Mouse (Mus musculus): Measurements from ENCODE around the gene Olig1. TPM values are rescaled to one million over a fixed set of nuclear protein-coding genes. Genes with fewer than 3 reads are reported as not detected.

The Olig1 gene
- polyA plus RNA-seq (2012; rRNA removed) = 0.17 and 0.23 TPM in 2 replicates

GRCm38 (mm10) chr16:91269468-91270211, at the start of gene Olig1:
Gene Olig1 (plus strand): TSS chr16:91269772.
- no peaks in the 10 kb centered on the region for H3K4me1 ChIP-seq (ENCODE audit: control insufficient read depth, insufficient read depth, low read length)
- DNase-seq = peak; percentile 22
- no peaks in the 10 kb centered on the region for H3K36me3 ChIP-seq (ENCODE audit: control insufficient read depth, insufficient read depth, low read length)
- H3K27me3 ChIP-seq (replicated peaks; ENCODE audit: control insufficient read depth, insufficient read depth, low read length) = peaks cover 4% of the 10 kb centered on the region
- H3K27ac ChIP-seq (ENCODE audit: insufficient read depth, low read depth, low read length) = no peak within 1 kb of the TSS
- TF ChIP-seq POLR2A (IDR thresholded peaks at IDR 0.05; ENCODE audit: low read depth, low read length) = no peak
- TF ChIP-seq CTCF (conservative IDR thresholded peaks at IDR 0.05; ENCODE audit: insufficient read depth, insufficient read length, low read depth, low read length) = no peak
- no peak within 1 kb of the TSS; the same call in 1 of the 2 replicates for H3K4me3 ChIP-seq (ENCODE audit: insufficient read depth, low read depth, low read length)
- WGBS = 2% methylated on average over 64 of the region's 64 CpGs

- Histone ChIP-seq H3K27ac (ENCODE audit: insufficient read depth, low read depth, low read length) (no peak overlapping the region), H3K4me1 (ENCODE audit: control insufficient read depth, insufficient read depth, low read length) (no peaks in the 10 kb centered on the region), H3K36me3 (ENCODE audit: control insufficient read depth, insufficient read depth, low read length) (no peaks in the 10 kb centered on the region), H3K4me3 (ENCODE audit: insufficient read depth, low read depth, low read length) (no peak overlapping the region), H3K27me3 (replicated peaks; ENCODE audit: control insufficient read depth, insufficient read depth, low read length) (peaks cover 14% of the 10 kb centered on the region)
- TF ChIP-seq CTCF (conservative IDR thresholded peaks at IDR 0.05; ENCODE audit: insufficient read depth, insufficient read length, low read depth, low read length) (no peak), POLR2A (IDR thresholded peaks at IDR 0.05; ENCODE audit: low read depth, low read length) (no peak)
- DNase-seq = no peak
- 2% methylated on average over 25 of the region's 25 CpGs for WGBS
Observed at GRCm38 (mm10) chr16:91222171-91222642, 47.4 kb upstream of the Olig1 start.

- H3K27me3 ChIP-seq (replicated peaks; ENCODE audit: control insufficient read depth, insufficient read depth, low read length) = peaks cover 16% of the 10 kb centered on the region
- TF ChIP-seq CTCF (conservative IDR thresholded peaks at IDR 0.05; ENCODE audit: insufficient read depth, insufficient read length, low read depth, low read length) = no peak
- no peak for TF ChIP-seq POLR2A (IDR thresholded peaks at IDR 0.05; ENCODE audit: low read depth, low read length)
- no peaks in the 10 kb centered on the region for H3K4me1 ChIP-seq (ENCODE audit: control insufficient read depth, insufficient read depth, low read length)
- H3K27ac ChIP-seq (ENCODE audit: insufficient read depth, low read depth, low read length) = no peak overlapping the region
- 3% methylated on average over 27 of the region's 27 CpGs for WGBS
- no peak for DNase-seq
- H3K36me3 ChIP-seq (ENCODE audit: control insufficient read depth, insufficient read depth, low read length) = no peaks in the 10 kb centered on the region
- H3K4me3 ChIP-seq (ENCODE audit: insufficient read depth, low read depth, low read length) = no peak overlapping the region
Observed at GRCm38 (mm10) chr16:91222643-91223271, 46.8 kb upstream of the Olig1 start.

- Histone ChIP-seq H3K4me3 (ENCODE audit: insufficient read depth, low read depth, low read length) (no peak overlapping the region), H3K27me3 (replicated peaks; ENCODE audit: control insufficient read depth, insufficient read depth, low read length) (peaks cover 16% of the 10 kb centered on the region), H3K36me3 (ENCODE audit: control insufficient read depth, insufficient read depth, low read length) (no peaks in the 10 kb centered on the region), H3K27ac (ENCODE audit: insufficient read depth, low read depth, low read length) (no peak overlapping the region), H3K4me1 (ENCODE audit: control insufficient read depth, insufficient read depth, low read length) (no peaks in the 10 kb centered on the region)
- TF ChIP-seq POLR2A (IDR thresholded peaks at IDR 0.05; ENCODE audit: low read depth, low read length) (no peak), CTCF (conservative IDR thresholded peaks at IDR 0.05; ENCODE audit: insufficient read depth, insufficient read length, low read depth, low read length) (no peak)
- DNase-seq = no peak
- 6% methylated on average over 35 of the region's 35 CpGs for WGBS
Observed at GRCm38 (mm10) chr16:91223327-91224067, 46.1 kb upstream of the Olig1 start.

GRCm38 (mm10) chr16:91224068-91224402, 45.5 kb upstream of the Olig1 start:
- H3K36me3 ChIP-seq (ENCODE audit: control insufficient read depth, insufficient read depth, low read length) = no peaks in the 10 kb centered on the region
- H3K4me3 ChIP-seq (ENCODE audit: insufficient read depth, low read depth, low read length) = no peak overlapping the region
- WGBS = 8% methylated on average over 10 of the region's 10 CpGs
- H3K27me3 ChIP-seq (replicated peaks; ENCODE audit: control insufficient read depth, insufficient read depth, low read length) = peaks cover 16% of the 10 kb centered on the region
- no peaks in the 10 kb centered on the region for H3K4me1 ChIP-seq (ENCODE audit: control insufficient read depth, insufficient read depth, low read length)
- TF ChIP-seq CTCF (conservative IDR thresholded peaks at IDR 0.05; ENCODE audit: insufficient read depth, insufficient read length, low read depth, low read length) (no peak), POLR2A (IDR thresholded peaks at IDR 0.05; ENCODE audit: low read depth, low read length) (no peak)
- DNase-seq = no peak
- no peak overlapping the region for H3K27ac ChIP-seq (ENCODE audit: insufficient read depth, low read depth, low read length)

- WGBS = 2% methylated on average over 26 of the region's 26 CpGs
- no peak for DNase-seq
- TF ChIP-seq CTCF (conservative IDR thresholded peaks at IDR 0.05; ENCODE audit: insufficient read depth, insufficient read length, low read depth, low read length) = no peak; the same call in 1 of the 2 replicates
- no peak for TF ChIP-seq POLR2A (IDR thresholded peaks at IDR 0.05; ENCODE audit: low read depth, low read length)
- Histone ChIP-seq H3K4me1 (ENCODE audit: control insufficient read depth, insufficient read depth, low read length) (no peaks in the 10 kb centered on the region), H3K36me3 (ENCODE audit: control insufficient read depth, insufficient read depth, low read length) (no peaks in the 10 kb centered on the region), H3K4me3 (ENCODE audit: insufficient read depth, low read depth, low read length) (no peak overlapping the region), H3K27me3 (replicated peaks; ENCODE audit: control insufficient read depth, insufficient read depth, low read length) (peaks cover 16% of the 10 kb centered on the region), H3K27ac (ENCODE audit: insufficient read depth, low read depth, low read length) (no peak overlapping the region)
Observed at GRCm38 (mm10) chr16:91224481-91225232, 44.9 kb upstream of the Olig1 start.

Measured in kidney, adult 2 months (tissue).